Mouse (Mus musculus) hindbrain, embryonic 15.5 days (tissue): ENCODE measurements around the gene Rep15. TPM values are rescaled to one million over a fixed set of nuclear protein-coding genes. Genes with fewer than 3 reads are reported as not detected.

Source experiments
- ATAC-seq: fragments of 200-750 bp; cut with Nextera tagmentation; 2 replicates; pipeline ENCODE4 v1.8.0; 2017; ENCODE audit warnings: low read depth, moderate number of reproducible peaks, moderate TSS enrichment; ENCODE audit not compliant: low FRiP score
- H3K27ac ChIP-seq: fragments of 300-500 bp; sonication (generic); replicated peaks from 2 replicates; pipeline ENCODE4 v1.5.1; 2015; ENCODE audit warnings: mild to moderate bottlenecking, inconsistent platforms
- H3K27me3 ChIP-seq: fragments of 300-500 bp; sonication (generic); 2 replicates; pipeline ENCODE4 v1.6.1; 2015; ENCODE audit warnings: control low read depth, inconsistent platforms
- H3K36me3 ChIP-seq: fragments of 300-500 bp; sonication (generic); 2 replicates; pipeline ENCODE4 v1.6.1; 2015; ENCODE audit warnings: control low read depth, inconsistent platforms
- H3K4me1 ChIP-seq: fragments of 300-500 bp; sonication (generic); replicated peaks from 2 replicates; pipeline ENCODE4 v1.6.1; 2015; ENCODE audit warnings: control low read depth, inconsistent platforms
- H3K4me2 ChIP-seq: fragments of 300-500 bp; sonication (generic); 2 replicates; pipeline ENCODE4 v1.6.1; 2015; ENCODE audit warnings: moderate library complexity, mild to moderate bottlenecking, inconsistent platforms
- H3K4me3 ChIP-seq: fragments of 300-500 bp; sonication (generic); 2 replicates; pipeline ENCODE4 v1.5.1; 2015; ENCODE audit warnings: mild to moderate bottlenecking, inconsistent platforms
- H3K9ac ChIP-seq: fragments of 300-500 bp; sonication (generic); 2 replicates; pipeline ENCODE4 v1.6.1; 2015; ENCODE audit warnings: inconsistent platforms
- H3K9me3 ChIP-seq: fragments of 300-500 bp; sonication (generic); 2 replicates; pipeline ENCODE4 v1.6.1; 2016; ENCODE audit warnings: control low read depth, inconsistent platforms
- WGBS: fragments of 180-500 bp; shearing (Covaris S2); methylation state at CpG from one replicate; pipeline ENCODE4 v1.1.7; 2015; 5-methylcytosine and 5-hydroxymethylcytosine counted together
- polyA plus RNA-seq: library from polyadenylated mRNA; unstranded; fragments of >200 nt; fragmentation: Nextera tagmentation; extraction: Ambion mirVana; gene quantifications from 2 replicates; pipeline ENCODE4 v1.2.1, GENCODE M21; 2015

Rep15 gene
- polyA plus RNA-seq, 1 experiment from 2014 or later: 0.61 TPM

GRCm38 (mm10) chr6:147042291-147043290 is 10.2 kb downstream of the Rep15 start, which contains the start of gene Mrps35:
Gene Mrps35, plus strand, starts transcription at chr6:147042764.
- H3K4me3 ChIP-seq: peak within 1 kb of the TSS; percentile 97
- 2% methylated on average over 66 of the region's 66 CpGs for WGBS
- peaks cover 14% of the 10 kb centered on the region; the same call in 1 of the 2 replicates for H3K36me3 ChIP-seq
- peaks cover 18% of the 10 kb centered on the region for H3K4me1 ChIP-seq
- H3K9ac ChIP-seq: peak within 1 kb of the TSS; percentile 94
- ATAC-seq: peak; percentile 100
- H3K9me3 ChIP-seq: no peaks in the 10 kb centered on the region
- peak within 1 kb of the TSS; percentile 85 for H3K4me2 ChIP-seq
- 0 out of 2 replicates have a peak, but pooled peaks cover 7% of the 10 kb centered on the region for H3K27me3 ChIP-seq
- peak within 1 kb of the TSS; percentile 94 for H3K27ac ChIP-seq

GRCm38 (mm10) chr6:147043633-147044032 is 11.2 kb downstream of the Rep15 start:
- no peaks in the 10 kb centered on the region for H3K9me3 ChIP-seq
- ATAC-seq: no peak
- 63% methylated on average over 7 of the region's 7 CpGs for WGBS
- H3K4me2 ChIP-seq: peak overlapping the region; percentile 85
- peaks cover 24% of the 10 kb centered on the region for H3K36me3 ChIP-seq
- 0 out of 2 replicates have a peak, but pooled peaks cover 7% of the 10 kb centered on the region for H3K27me3 ChIP-seq
- H3K27ac ChIP-seq: no peak overlapping the region
- peaks cover 18% of the 10 kb centered on the region for H3K4me1 ChIP-seq
- peak overlapping the region; percentile 97 for H3K4me3 ChIP-seq
- H3K9ac ChIP-seq: peak overlapping the region; percentile 94

- Histone ChIP-seq H3K4me1 (no peaks in the 10 kb centered on the region), H3K4me2 (no peak overlapping the region), H3K27me3 (no peaks in the 10 kb centered on the region), H3K36me3 (peaks cover 54% of the 10 kb centered on the region), H3K4me3 (no peak overlapping the region), H3K27ac (no peak overlapping the region), H3K9ac (no peak overlapping the region), H3K9me3 (no peaks in the 10 kb centered on the region)
- no peak for ATAC-seq
- WGBS: 97% methylated on average over 13 of the region's 13 CpGs
Observed at GRCm38 (mm10) chr6:147049239-147049805, 16.9 kb downstream of the Rep15 start.

GRCm38 (mm10) chr6:147051666-147052065 is 19.3 kb downstream of the Rep15 start:
- Histone ChIP-seq H3K36me3 (peaks cover 56% of the 10 kb centered on the region), H3K27me3 (no peaks in the 10 kb centered on the region), H3K4me3 (no peak overlapping the region), H3K9me3 (no peaks in the 10 kb centered on the region), H3K4me2 (no peak overlapping the region), H3K4me1 (no peaks in the 10 kb centered on the region), H3K9ac (no peak overlapping the region), H3K27ac (no peak overlapping the region)
- WGBS: 95% methylated on average over 8 of the region's 8 CpGs
- no peak for ATAC-seq

- peaks cover 51% of the 10 kb centered on the region for H3K36me3 ChIP-seq
Observed at GRCm38 (mm10) chr6:147052440-147052839, 20.1 kb downstream of the Rep15 start.

GRCm38 (mm10) chr6:147053785-147054646 is 21.6 kb downstream of the Rep15 start:
- Histone ChIP-seq H3K36me3 (peaks cover 41% of the 10 kb centered on the region), H3K27me3 (no peaks in the 10 kb centered on the region), H3K27ac (no peak overlapping the region), H3K4me1 (no peaks in the 10 kb centered on the region), H3K9me3 (no peaks in the 10 kb centered on the region), H3K9ac (no peak overlapping the region), H3K4me2 (no peak overlapping the region), H3K4me3 (no peak overlapping the region)
- 83% methylated on average over 19 of the region's 19 CpGs for WGBS
- no peak for ATAC-seq

More at GRCm38 (mm10) chr6:147052440-147052839, 20.1 kb downstream of the Rep15 start:
- Histone ChIP-seq H3K4me1 (no peaks in the 10 kb centered on the region), H3K27me3 (no peaks in the 10 kb centered on the region), H3K4me2 (no peak overlapping the region), H3K9ac (no peak overlapping the region), H3K27ac (no peak overlapping the region), H3K9me3 (no peaks in the 10 kb centered on the region), H3K4me3 (no peak overlapping the region)
- ATAC-seq: no peak
- WGBS: 95% methylated on average over 9 of the region's 9 CpGs

GRCm38 (mm10) chr6:147055374-147055977 is 23.1 kb downstream of the Rep15 start:
- Histone ChIP-seq H3K9me3 (no peaks in the 10 kb centered on the region), H3K4me2 (no peak overlapping the region), H3K27me3 (no peaks in the 10 kb centered on the region), H3K9ac (no peak overlapping the region), H3K36me3 (peaks cover 35% of the 10 kb centered on the region), H3K4me1 (no peaks in the 10 kb centered on the region), H3K4me3 (no peak overlapping the region), H3K27ac (no peak overlapping the region)
- ATAC-seq: no peak
- WGBS: 90% methylated on average over 10 of the region's 10 CpGs

- WGBS: 71% methylated on average over 7 of the region's 7 CpGs
- H3K4me2 ChIP-seq: no peak overlapping the region
- no peak for ATAC-seq
- no peaks in the 10 kb centered on the region for H3K9me3 ChIP-seq
- H3K27me3 ChIP-seq: no peaks in the 10 kb centered on the region
- 0 out of 2 replicates have a peak, but pooled peaks cover 2% of the 10 kb centered on the region for H3K4me1 ChIP-seq
- no peak overlapping the region for H3K9ac ChIP-seq
- H3K4me3 ChIP-seq: no peak overlapping the region
- H3K27ac ChIP-seq: no peak overlapping the region
- H3K36me3 ChIP-seq: peaks cover 40% of the 10 kb centered on the region
Observed at GRCm38 (mm10) chr6:147059326-147059725, 26.9 kb downstream of the Rep15 start.

- ATAC-seq: peak; percentile 56; the same call in 1 of the 2 replicates
- Histone ChIP-seq H3K27ac (no peak overlapping the region), H3K36me3 (peaks cover 33% of the 10 kb centered on the region), H3K27me3 (no peaks in the 10 kb centered on the region), H3K9me3 (no peaks in the 10 kb centered on the region), H3K9ac (no peak overlapping the region), H3K4me1 (0 out of 2 replicates have a peak, but pooled peaks cover 2% of the 10 kb centered on the region), H3K4me3 (no peak overlapping the region), H3K4me2 (no peak overlapping the region)
- 77% methylated on average over 9 of the region's 9 CpGs for WGBS
Observed at GRCm38 (mm10) chr6:147061630-147062029, 29.2 kb downstream of the Rep15 start.

GRCm38 (mm10) chr6:147062034-147062433 is 29.6 kb downstream of the Rep15 start:
- Histone ChIP-seq H3K36me3 (peaks cover 36% of the 10 kb centered on the region), H3K4me2 (no peak overlapping the region), H3K4me1 (0 out of 2 replicates have a peak, but pooled peaks cover 2% of the 10 kb centered on the region), H3K9ac (no peak overlapping the region), H3K27me3 (no peaks in the 10 kb centered on the region), H3K9me3 (no peaks in the 10 kb centered on the region), H3K4me3 (no peak overlapping the region), H3K27ac (no peak overlapping the region)
- 61% methylated on average over 7 of the region's 7 CpGs for WGBS
- ATAC-seq: no peak

- Histone ChIP-seq H3K36me3 (peaks cover 42% of the 10 kb centered on the region), H3K27ac (no peak overlapping the region), H3K4me1 (0 out of 2 replicates have a peak, but pooled peaks cover 2% of the 10 kb centered on the region), H3K9ac (no peak overlapping the region), H3K27me3 (no peaks in the 10 kb centered on the region), H3K4me3 (no peak overlapping the region), H3K4me2 (no peak overlapping the region), H3K9me3 (no peaks in the 10 kb centered on the region)
- ATAC-seq: no peak
- 88% methylated on average over 7 of the region's 7 CpGs for WGBS
Observed at GRCm38 (mm10) chr6:147062694-147063093, 30.3 kb downstream of the Rep15 start.
